Mouse (Mus musculus): ENCODE results near the gene Ubb. TPM values are rescaled to one million over a fixed set of nuclear protein-coding genes. Genes with fewer than 3 reads are reported as not detected.

Ubb gene
- polyA plus RNA-seq, 1 experiment from 2014 or later, result 4,568 TPM

- H3K27ac ChIP-seq (ENCODE audit: low read depth, low read length), result no peak overlapping the region
Observed at GRCm38 (mm10) chr11:62591904-62592575, 41.1 kb downstream of the Ubb start.

GRCm38 (mm10) chr11:62598571-62598970 is 47.6 kb downstream of the Ubb start:
- H3K9ac ChIP-seq (ENCODE audit: low read depth, low read length), result no peak overlapping the region
- H3K4me1 ChIP-seq (ENCODE audit: control insufficient read depth, insufficient read depth, low read depth, low read length), result no peaks in the 10 kb centered on the region; the same call in 1 of the 2 replicates
- H3K36me3 ChIP-seq (ENCODE audit: control insufficient read depth, insufficient read depth, low read length), result peaks cover 9% of the 10 kb centered on the region
- ATAC-seq, result no peak
- H3K9me3 ChIP-seq (ENCODE audit: control insufficient read depth, low read length), result no peaks in the 10 kb centered on the region
- no peaks in the 10 kb centered on the region for H3K27me3 ChIP-seq (replicated peaks; ENCODE audit: control insufficient read depth, insufficient read depth, low read length)
- WGBS, result 82% methylated on average over 4 of the region's 4 CpGs
- no peak overlapping the region for H3K4me3 ChIP-seq (ENCODE audit: low read length)
- no peak overlapping the region for H3K4me2 ChIP-seq (ENCODE audit: low read length)
- H3K27ac ChIP-seq (ENCODE audit: low read depth, low read length), result no peak overlapping the region

More at GRCm38 (mm10) chr11:62591904-62592575, 41.1 kb downstream of the Ubb start:
- no peaks in the 10 kb centered on the region for H3K4me1 ChIP-seq (ENCODE audit: control insufficient read depth, insufficient read depth, low read depth, low read length)
- H3K27me3 ChIP-seq (replicated peaks; ENCODE audit: control insufficient read depth, insufficient read depth, low read length), result no peaks in the 10 kb centered on the region
- WGBS, result 85% methylated on average over 8 of the region's 8 CpGs
- no peak overlapping the region for H3K4me3 ChIP-seq (ENCODE audit: low read length)
- H3K4me2 ChIP-seq (ENCODE audit: low read length), result no peak overlapping the region
- no peaks in the 10 kb centered on the region for H3K9me3 ChIP-seq (ENCODE audit: control insufficient read depth, low read length)
- peaks cover 19% of the 10 kb centered on the region for H3K36me3 ChIP-seq (ENCODE audit: control insufficient read depth, insufficient read depth, low read length)
- no peak for ATAC-seq
- H3K9ac ChIP-seq (ENCODE audit: low read depth, low read length), result no peak overlapping the region

- peak overlapping the region; percentile 81 for H3K4me3 ChIP-seq (ENCODE audit: low read length)
- H3K9me3 ChIP-seq (ENCODE audit: control insufficient read depth, low read length), result no peaks in the 10 kb centered on the region
- peaks cover 23% of the 10 kb centered on the region for H3K36me3 ChIP-seq (ENCODE audit: control insufficient read depth, insufficient read depth, low read length)
- peak overlapping the region; percentile 68 for H3K4me2 ChIP-seq (ENCODE audit: low read length)
- ATAC-seq, result no peak; the same call in 1 of the 2 replicates
- no peaks in the 10 kb centered on the region for H3K27me3 ChIP-seq (replicated peaks; ENCODE audit: control insufficient read depth, insufficient read depth, low read length)
- H3K4me1 ChIP-seq (ENCODE audit: control insufficient read depth, insufficient read depth, low read depth, low read length), result peaks cover 24% of the 10 kb centered on the region
- 10% methylated on average over 17 of the region's 17 CpGs for WGBS
- H3K9ac ChIP-seq (ENCODE audit: low read depth, low read length), result peak overlapping the region; percentile 67
- peak overlapping the region; percentile 86 for H3K27ac ChIP-seq (ENCODE audit: low read depth, low read length)
Observed at GRCm38 (mm10) chr11:62601732-62602618, 51.0 kb downstream of the Ubb start.

Other genes starting within 250 kb of the Ubb start
- 8.3 and 10.8 TPM in 2 replicates for gene Pigl, start 92.7 kb upstream of the Ubb start, polyA plus RNA-seq (2015; fragmentation: Nextera tagmentation; extraction: Ambion mirVana)
- 60.1 and 135 TPM in 2 replicates for gene Ncor1, start 92.6 kb upstream of the Ubb start, polyA plus RNA-seq (2015; fragmentation: Nextera tagmentation; extraction: Ambion mirVana)
- gene Cenpv, start 11.9 kb upstream of the Ubb start, polyA plus RNA-seq (2015; fragmentation: Nextera tagmentation; extraction: Ambion mirVana), result 23.8 and 50.7 TPM in 2 replicates
- 35.3 and 36.6 TPM in 2 replicates for gene Trpv2, start 23.3 kb downstream of the Ubb start, polyA plus RNA-seq (2015; fragmentation: Nextera tagmentation; extraction: Ambion mirVana)
- gene Lrrc75a, start 97.4 kb downstream of the Ubb start, polyA plus RNA-seq (2015; fragmentation: Nextera tagmentation; extraction: Ambion mirVana), result 8.4 and 9.7 TPM in 2 replicates
- gene Mmgt2, start 97.5 kb downstream of the Ubb start, polyA plus RNA-seq (2015; fragmentation: Nextera tagmentation; extraction: Ambion mirVana), result 26.4 and 26.7 TPM in 2 replicates
- 17.9 and 18.5 TPM in 2 replicates for gene Zfp287, start 180.7 kb downstream of the Ubb start, polyA plus RNA-seq (2015; fragmentation: Nextera tagmentation; extraction: Ambion mirVana)
- gene Gm10428, start 201.9 kb downstream of the Ubb start, polyA plus RNA-seq (2015; fragmentation: Nextera tagmentation; extraction: Ambion mirVana), result not detected in 2 replicates
- 25.7 and 29.6 TPM in 2 replicates for gene Zfp286, start 238.3 kb downstream of the Ubb start, polyA plus RNA-seq (2015; fragmentation: Nextera tagmentation; extraction: Ambion mirVana)